Mouse (Mus musculus) layer of hippocampus, postnatal 10 days (tissue): ENCODE results near the gene Smim13. TPM values are rescaled to one million over a fixed set of nuclear protein-coding genes. Genes with fewer than 3 reads are reported as not detected.
"Not testable (repeated sequence)": the region's sequence is repeated elsewhere in the genome, so short reads cannot be mapped to it uniquely, and the experiment has no call there.

ENCODE experiments used
- DNase-seq, 2 experiments: peaks; one replicate each; pipeline ENCODE4 v3.0.0; 2021; ENCODE audit warnings: low spot score in 2 of 2
- total RNA-seq, 2 experiments: library from RNA; stranded (reverse); gene quantifications; 2 replicates each; pipeline ENCODE4 v1.2.3; 2021

Gene Smim13
- total RNA-seq, 2 experiments from 2014 or later: 122 to 128 TPM

DNA sequence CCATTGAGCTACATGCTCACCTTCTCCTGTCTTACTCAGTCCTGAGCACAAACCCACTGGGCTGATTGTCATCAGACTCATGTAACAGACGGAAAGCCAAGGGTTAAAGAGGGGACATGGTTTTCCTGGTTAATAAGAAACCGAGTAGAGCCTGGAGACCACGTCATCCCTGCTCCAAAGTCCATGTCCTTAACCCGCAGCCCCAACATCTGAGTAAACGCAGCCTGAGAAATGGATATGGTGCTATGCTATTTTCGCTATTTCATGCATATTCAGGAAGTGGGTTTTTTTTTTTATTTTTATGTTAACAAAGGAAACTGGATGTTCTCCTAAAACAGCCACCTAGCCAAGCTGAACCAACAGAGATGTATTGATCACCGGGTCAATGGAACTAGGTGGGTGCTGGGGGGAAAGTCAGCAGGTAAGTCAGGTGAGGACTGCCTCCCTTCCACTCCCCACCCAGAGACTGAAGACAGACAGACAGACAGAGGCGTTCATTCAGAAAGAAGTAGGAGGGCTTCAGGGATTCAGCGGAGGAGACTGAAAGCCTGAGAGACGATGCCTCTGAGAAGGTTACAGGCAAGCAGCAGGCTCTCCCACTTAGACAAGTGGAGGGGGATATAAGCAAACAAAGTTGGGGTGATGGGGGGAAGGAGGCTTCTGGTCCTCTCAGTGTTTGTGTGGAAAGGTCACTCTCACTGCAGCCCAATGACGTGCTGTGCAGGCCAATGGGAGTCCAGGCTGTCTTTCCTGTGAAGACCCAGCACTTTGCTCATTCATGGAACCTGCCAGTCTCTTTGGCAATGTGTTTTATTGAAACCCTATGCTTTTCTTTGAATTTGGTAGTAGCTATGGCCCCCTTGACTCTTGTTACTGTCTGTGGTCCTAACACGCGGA is 13.6 kb upstream of the Smim13 start:
- no peak for DNase-seq

- no peak for DNase-seq
Observed at GRCm38 (mm10) chr13:41238035-41238804, 11.4 kb upstream of the Smim13 start.

- no peak for DNase-seq
Observed at GRCm38 (mm10) chr13:41238805-41239130, 10.9 kb upstream of the Smim13 start.

- no peak for DNase-seq
Observed at GRCm38 (mm10) chr13:41241557-41241956, 8.1 kb upstream of the Smim13 start.

DNA sequence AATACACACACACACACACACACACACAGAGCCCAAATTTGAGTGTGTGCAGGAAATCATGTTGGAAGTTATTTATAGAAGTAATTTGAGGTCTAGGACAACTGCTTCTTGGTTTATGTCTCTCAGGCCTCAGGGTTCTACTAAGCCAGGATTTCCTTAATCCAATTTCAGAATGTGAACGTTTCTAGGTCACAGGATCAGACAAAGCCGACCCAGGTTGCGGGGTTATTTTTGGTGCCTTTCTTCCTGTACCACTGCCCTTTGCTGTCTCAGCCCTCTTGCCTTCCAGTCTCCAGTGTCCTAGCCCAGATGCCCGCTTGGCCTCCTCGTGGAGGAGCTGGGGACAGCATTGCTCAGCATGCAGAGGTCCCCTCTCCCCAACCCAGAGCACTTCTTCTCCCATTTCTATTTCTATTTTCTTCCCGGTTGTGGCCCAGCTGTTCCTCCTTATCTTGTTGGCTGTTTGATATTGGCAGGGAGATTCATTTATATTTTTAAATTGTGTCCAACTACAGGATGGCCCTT is 5.3 kb upstream of the Smim13 start:
- DNase-seq: no peak

GRCm38 (mm10) chr13:41248751-41249520 is 708 bp upstream of the Smim13 start:
- DNase-seq: no peak

- DNase-seq: no peak
Observed at GRCm38 (mm10) chr13:41250318-41250981, 806 bp downstream of the Smim13 start.

GRCm38 (mm10) chr13:41251232-41251631 is 1.6 kb downstream of the Smim13 start:
- DNase-seq: not testable (repeated sequence)

DNA sequence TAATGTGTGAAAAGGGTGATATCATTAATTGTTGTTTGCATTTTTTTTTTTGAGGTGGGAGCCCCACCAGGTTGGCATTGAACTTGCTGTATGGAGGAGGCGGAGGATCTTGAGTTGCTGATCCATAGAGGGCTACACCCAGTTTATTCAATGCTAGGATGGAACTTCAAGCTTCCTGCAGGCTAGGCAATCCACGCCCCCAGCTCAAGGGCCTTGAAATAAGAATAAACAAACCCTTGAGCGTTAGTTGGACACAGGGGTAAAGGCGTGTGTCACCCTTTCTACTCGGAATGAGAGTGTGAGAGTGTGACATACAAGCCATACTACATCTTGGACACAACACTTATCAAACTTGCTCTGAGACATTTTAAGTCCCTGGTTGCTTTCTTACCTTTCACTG is 2.0 kb downstream of the Smim13 start:
- no peak for DNase-seq

- DNase-seq: no peak
Observed at GRCm38 (mm10) chr13:41252141-41252540, 2.5 kb downstream of the Smim13 start.

DNA sequence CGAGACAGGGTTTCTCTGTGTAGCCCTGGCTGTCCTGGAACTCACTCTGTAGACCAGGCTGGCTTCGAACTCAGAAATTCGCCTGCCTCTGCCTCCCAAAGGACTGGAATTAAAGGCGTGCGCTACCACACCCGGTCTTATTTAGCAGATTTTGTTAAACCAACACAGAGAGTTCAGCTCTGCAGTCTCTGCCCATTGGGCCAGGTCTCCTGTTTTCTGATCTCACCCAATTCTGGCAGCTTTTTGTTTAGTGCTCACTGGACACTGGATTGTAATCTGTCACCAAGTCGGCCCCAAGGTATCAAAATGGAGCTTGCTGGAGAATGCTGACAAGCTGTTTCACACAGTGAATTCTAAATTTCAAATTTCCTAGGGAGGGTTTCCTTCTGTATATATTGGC is 3.1 kb downstream of the Smim13 start:
- DNase-seq: no peak

GRCm38 (mm10) chr13:41256126-41256525 is 6.5 kb downstream of the Smim13 start:
- no peak for DNase-seq

DNA sequence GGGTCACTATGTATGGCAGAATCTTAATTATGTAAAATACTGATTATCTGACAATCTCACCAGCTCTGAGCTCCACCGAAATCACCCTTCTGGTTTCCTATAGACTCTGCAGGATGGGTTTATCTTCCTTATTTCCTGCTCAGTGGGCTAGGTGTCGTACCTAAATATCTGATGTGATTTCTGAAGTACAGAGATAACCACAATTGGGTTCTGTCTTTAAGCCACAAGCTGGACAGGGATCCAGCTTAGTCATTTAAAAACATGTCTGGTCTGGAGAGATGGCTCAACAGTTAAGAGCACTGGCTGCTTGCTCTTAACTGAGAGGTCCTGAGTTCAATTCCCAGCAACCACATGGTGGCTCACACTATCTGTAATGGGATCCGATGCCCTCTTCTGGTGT is 7.3 kb downstream of the Smim13 start:
- DNase-seq: no peak

DNA sequence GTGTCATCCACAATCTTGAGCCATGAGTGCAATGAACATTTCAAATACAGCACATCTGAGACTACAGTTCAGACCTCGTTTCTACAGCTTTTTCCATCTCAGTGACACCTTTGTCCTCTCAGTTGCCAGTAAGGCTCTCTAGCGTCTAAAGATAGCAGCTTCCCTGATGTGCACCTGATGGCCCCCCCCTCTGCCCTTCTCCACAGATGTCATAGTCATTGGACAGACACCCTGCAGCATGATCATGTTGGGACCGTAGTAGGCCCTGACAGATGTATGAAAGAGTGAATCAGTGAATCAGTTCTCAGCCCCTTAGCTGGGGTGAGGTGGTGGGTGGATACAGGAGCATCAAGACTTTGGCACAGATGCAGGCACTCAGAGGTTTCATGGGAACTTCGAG is 8.2 kb downstream of the Smim13 start:
- DNase-seq: no peak

GRCm38 (mm10) chr13:41261617-41262016 is 12.0 kb downstream of the Smim13 start:
- DNase-seq: not testable (repeated sequence)

- no peak for DNase-seq
Observed at GRCm38 (mm10) chr13:41263304-41264006, 13.8 kb downstream of the Smim13 start.

DNA sequence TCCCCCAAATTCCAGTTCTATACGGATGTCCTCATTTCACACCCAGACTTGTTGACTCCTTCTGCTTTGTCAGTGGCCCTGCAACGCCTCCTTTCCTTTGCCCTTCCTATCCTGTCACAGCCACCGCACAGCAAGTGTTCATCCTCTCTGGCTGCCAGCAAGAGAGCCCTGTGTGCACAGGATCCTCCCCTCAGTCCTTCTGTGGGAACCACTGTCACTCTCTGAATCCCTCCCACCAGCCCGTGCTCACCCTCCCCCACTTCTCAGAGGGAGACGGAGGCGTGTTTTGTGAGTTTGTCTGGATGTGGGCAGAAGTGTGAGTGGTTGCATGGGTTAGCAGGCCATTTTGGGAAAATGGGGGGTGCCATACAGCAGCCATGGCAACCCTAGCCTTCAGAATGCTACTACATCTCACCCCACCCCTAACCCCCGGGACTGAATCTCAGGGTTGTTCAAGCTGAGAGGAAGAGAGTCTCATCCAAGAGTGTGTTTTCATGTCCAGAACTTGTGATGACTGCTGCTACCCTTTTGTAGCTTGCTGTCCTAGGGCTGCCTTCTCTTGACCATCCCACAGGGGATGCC is 18.3 kb downstream of the Smim13 start:
- no peak for DNase-seq

DNA sequence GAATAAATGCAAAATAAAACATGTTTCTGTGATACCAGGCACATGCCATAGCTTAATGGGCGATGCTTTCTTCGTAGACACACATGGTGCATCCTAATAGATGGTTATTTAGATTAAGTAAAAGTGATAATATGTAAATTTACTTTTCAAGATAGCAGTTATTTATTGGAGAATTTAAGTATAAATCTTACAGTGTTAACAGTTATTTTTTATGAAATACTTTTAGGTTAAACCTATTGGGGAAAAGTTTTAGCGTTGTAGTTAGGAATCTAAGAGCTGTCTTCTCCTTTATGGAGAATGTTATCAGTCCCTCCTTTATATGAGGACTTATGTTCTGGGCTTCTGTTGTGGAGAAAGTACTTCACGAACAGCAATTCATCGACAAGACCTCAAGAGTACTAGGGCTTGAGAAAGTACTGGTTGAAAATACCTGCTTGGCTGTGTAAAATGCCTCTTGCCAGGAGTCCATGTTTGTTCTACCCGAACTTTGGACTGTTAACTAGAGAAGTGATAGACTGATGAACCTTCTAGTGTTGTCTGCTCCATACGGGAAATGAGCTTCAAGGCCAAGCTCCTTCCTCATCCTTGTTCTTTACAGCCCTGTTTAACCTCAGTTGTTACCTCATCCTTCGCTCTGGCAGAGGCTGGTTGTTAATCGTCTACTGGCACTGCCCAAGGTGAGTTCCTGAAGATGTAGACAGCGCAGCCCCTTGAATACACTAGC is 24.4 kb downstream of the Smim13 start, which contains the start of gene Gm17364:
Gm17364 (minus strand) TSS at position 51 of the 724 bp plus-strand sequence.
- no peak for DNase-seq

DNA sequence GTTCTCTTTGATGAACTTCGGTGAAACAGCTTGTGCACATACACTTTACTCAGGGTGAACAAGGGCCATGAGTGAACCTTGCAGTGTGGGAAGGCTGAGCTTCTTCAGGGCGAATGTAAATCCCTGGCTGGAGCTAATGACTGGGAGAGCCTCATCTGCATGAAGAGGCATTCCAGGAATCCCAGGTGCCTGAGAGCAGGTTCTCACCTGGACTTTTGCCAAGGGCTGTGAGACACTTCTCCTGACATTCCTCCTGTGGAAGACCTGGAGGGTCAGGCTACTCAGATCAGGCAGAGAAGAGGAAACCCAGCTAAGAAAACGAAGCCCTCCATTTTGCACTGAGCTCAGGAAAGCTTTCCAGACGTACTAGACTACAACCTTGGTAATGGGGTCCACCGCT is 31.1 kb downstream of the Smim13 start:
- no peak for DNase-seq
